Mouse (Mus musculus): ENCODE measurements at regions not wholly inside any gene's neighbourhood (a gene's known extent, or its start where the extent isn't known, plus 50 kb on each side); places are given as distances from the start of the nearest gene placed in this dataset.
"Not testable (repeated sequence)": the region's sequence is repeated elsewhere in the genome, so short reads cannot be mapped to it uniquely, and the experiment has no call there.

- no peaks in the 10 kb centered on the region for H3K36me3 ChIP-seq (ENCODE audit: control insufficient read depth, insufficient read depth, low read length)
- no peak overlapping the region for H3K4me3 ChIP-seq (ENCODE audit: insufficient read depth, low read depth, low read length)
- H3K9ac ChIP-seq (ENCODE audit: low read depth, low read length) = no peak overlapping the region
- no peak overlapping the region for H3K27ac ChIP-seq (replicated peaks; ENCODE audit: insufficient read depth, low read depth, low read length)
- H3K4me1 ChIP-seq (ENCODE audit: control insufficient read depth, insufficient read depth, low read length) = no peaks in the 10 kb centered on the region
- no peaks in the 10 kb centered on the region for H3K79me2 ChIP-seq (ENCODE audit: control insufficient read depth, insufficient read depth, low read length)
- DNase-seq (ENCODE audit: extremely low read depth, low read depth, low spot score) = no peak
- TF ChIP-seq CTCF (IDR thresholded peaks at IDR 0.05; ENCODE audit: low read depth, low read length) = no peak
- TF ChIP-seq POLR2A (IDR thresholded peaks at IDR 0.05; ENCODE audit: extremely low read depth, insufficient read depth, low read length) = no peak
- H3K27me3 ChIP-seq (ENCODE audit: control insufficient read depth, insufficient read depth, low read length) = no peaks in the 10 kb centered on the region
- 67% methylated on average over 9 of the region's 9 CpGs for WGBS
These were observed 126.4 kb downstream of the Zfp36l1 start for GRCm38 (mm10) chr12:79986241-79986976.

- 91% methylated on average over 5 of the region's 5 CpGs for WGBS
- DNase-seq (ENCODE audit: extremely low read depth, low read depth, low spot score) = no peak
- H3K27me3 ChIP-seq (ENCODE audit: control insufficient read depth, insufficient read depth, low read length) = no peaks in the 10 kb centered on the region
- H3K4me3 ChIP-seq (ENCODE audit: insufficient read depth, low read depth, low read length) = no peak overlapping the region
- H3K27ac ChIP-seq (replicated peaks; ENCODE audit: insufficient read depth, low read depth, low read length) = no peak overlapping the region
- H3K9ac ChIP-seq (ENCODE audit: low read depth, low read length) = no peak overlapping the region
- no peaks in the 10 kb centered on the region for H3K36me3 ChIP-seq (ENCODE audit: control insufficient read depth, insufficient read depth, low read length)
- H3K4me1 ChIP-seq (ENCODE audit: control insufficient read depth, insufficient read depth, low read length) = no peaks in the 10 kb centered on the region; the same call in 1 of the 2 replicates
- H3K79me2 ChIP-seq (ENCODE audit: control insufficient read depth, insufficient read depth, low read length) = no peaks in the 10 kb centered on the region
- TF ChIP-seq CTCF (IDR thresholded peaks at IDR 0.05; ENCODE audit: low read depth, low read length) (no peak), POLR2A (IDR thresholded peaks at IDR 0.05; ENCODE audit: extremely low read depth, insufficient read depth, low read length) (no peak)
These were observed 127.6 kb downstream of the Zfp36l1 start for GRCm38 (mm10) chr12:79984985-79985747.

- Histone ChIP-seq H3K27me3 (ENCODE audit: control insufficient read depth, insufficient read depth, low read length) (no peaks in the 10 kb centered on the region), H3K4me1 (ENCODE audit: control insufficient read depth, insufficient read depth, low read length) (no peaks in the 10 kb centered on the region; the same call in 1 of the 2 replicates), H3K79me2 (ENCODE audit: control insufficient read depth, insufficient read depth, low read length) (no peaks in the 10 kb centered on the region), H3K27ac (replicated peaks; ENCODE audit: insufficient read depth, low read depth, low read length) (no peak overlapping the region), H3K9ac (ENCODE audit: low read depth, low read length) (no peak overlapping the region), H3K4me3 (ENCODE audit: insufficient read depth, low read depth, low read length) (no peak overlapping the region), H3K36me3 (ENCODE audit: control insufficient read depth, insufficient read depth, low read length) (no peaks in the 10 kb centered on the region)
- WGBS = 84% methylated on average over 10 of the region's 10 CpGs
- no peak for DNase-seq (ENCODE audit: extremely low read depth, low read depth, low spot score)
- no peak for TF ChIP-seq CTCF (IDR thresholded peaks at IDR 0.05; ENCODE audit: low read depth, low read length)
- no peak for TF ChIP-seq POLR2A (IDR thresholded peaks at IDR 0.05; ENCODE audit: extremely low read depth, insufficient read depth, low read length)
These were observed 128.6 kb downstream of the Zfp36l1 start for GRCm38 (mm10) chr12:79984025-79984790.

GRCm38 (mm10) chr12:79983232-79983631 lies 129.6 kb downstream of the Zfp36l1 start:
- Histone ChIP-seq H3K4me1 (ENCODE audit: control insufficient read depth, insufficient read depth, low read length) (no peaks in the 10 kb centered on the region; the same call in 1 of the 2 replicates), H3K9ac (ENCODE audit: low read depth, low read length) (no peak overlapping the region), H3K79me2 (ENCODE audit: control insufficient read depth, insufficient read depth, low read length) (no peaks in the 10 kb centered on the region), H3K4me3 (ENCODE audit: insufficient read depth, low read depth, low read length) (no peak overlapping the region), H3K36me3 (ENCODE audit: control insufficient read depth, insufficient read depth, low read length) (no peaks in the 10 kb centered on the region), H3K27me3 (ENCODE audit: control insufficient read depth, insufficient read depth, low read length) (no peaks in the 10 kb centered on the region), H3K27ac (replicated peaks; ENCODE audit: insufficient read depth, low read depth, low read length) (no peak overlapping the region)
- DNase-seq (ENCODE audit: extremely low read depth, low read depth, low spot score) = no peak
- 64% methylated on average over 6 of the region's 6 CpGs for WGBS
- TF ChIP-seq CTCF (IDR thresholded peaks at IDR 0.05; ENCODE audit: low read depth, low read length) = no peak
- TF ChIP-seq POLR2A (IDR thresholded peaks at IDR 0.05; ENCODE audit: extremely low read depth, insufficient read depth, low read length) = no peak

- H3K9ac ChIP-seq (ENCODE audit: low read depth, low read length); H3K79me2 ChIP-seq (ENCODE audit: control insufficient read depth, insufficient read depth, low read length); H3K27me3 ChIP-seq (ENCODE audit: control insufficient read depth, insufficient read depth, low read length); H3K4me1 ChIP-seq (ENCODE audit: control insufficient read depth, insufficient read depth, low read length); H3K27ac ChIP-seq (replicated peaks; ENCODE audit: insufficient read depth, low read depth, low read length); H3K4me3 ChIP-seq (ENCODE audit: insufficient read depth, low read depth, low read length); H3K36me3 ChIP-seq (ENCODE audit: control insufficient read depth, insufficient read depth, low read length): not testable (repeated sequence)
- WGBS = 19% methylated on average over 1 of the region's 1 CpGs
- DNase-seq (ENCODE audit: extremely low read depth, low read depth, low spot score) = peak; percentile 80
These were observed 130.3 kb downstream of the Zfp36l1 start for GRCm38 (mm10) chr12:79982497-79982896.
